Comparison of ENCODE assay signal across 25 mouse cellular contexts in genomic region chr19:33021161-33021560, GRCm38 (mm10).
DNase-seq lines count a peak whose midpoint lies in the region; TF ChIP-seq lines count a peak whose summit lies in the region.
"Had no signal": no experiment of that assay in that cellular context is flagged by ENCODE, and none has a peak within 500 bp of the region (broad histone marks: within the 10 kb centered on the region; RNA-seq: fewer than 3 reads in every experiment).

No protein-coding gene starts in this region.

- H3K36me3 ChIP-seq in kidney, adult 2 months (ENCODE audit: control insufficient read depth, insufficient read depth, low read length) = no peaks in the 10 kb centered on the region
- H3K36me3 ChIP-seq: forebrain, embryonic 10.5 days; G1E; heart, embryonic 15.5 days; hindbrain, embryonic 10.5 days; limb, embryonic 10.5 days; liver, embryonic 15.5 days; lung, embryonic 15.5 days had no signal

- TF ChIP-seq CTCF in gastrocnemius, adult 2 months (IDR thresholded peaks at IDR 0.05) = no peak
- no peak for TF ChIP-seq CTCF in kidney, adult 2 months (conservative IDR thresholded peaks at IDR 0.05; ENCODE audit: insufficient read depth, insufficient read length, low read depth, low read length)

- H3K4me3 ChIP-seq in gastrocnemius, adult 2 months = no peak overlapping the region
- no peak overlapping the region for H3K4me3 ChIP-seq in kidney, adult 2 months (ENCODE audit: insufficient read depth, low read depth, low read length)
- H3K4me3 ChIP-seq: forebrain, embryonic 10.5 days; heart, embryonic 15.5 days; hindbrain, embryonic 10.5 days; limb, embryonic 10.5 days; liver, embryonic 15.5 days; lung, embryonic 15.5 days had no signal

- intact Hi-C loops in gastrocnemius, adult 2 months (cut with DNase I) = no loop called here

- 79% methylated on average over 3 of the region's 3 CpGs for WGBS in kidney, adult 2 months

- peak overlapping the region; percentile 31 for H3K27ac ChIP-seq in gastrocnemius, adult 2 months
- no peak overlapping the region for H3K27ac ChIP-seq in kidney, adult 2 months (ENCODE audit: insufficient read depth, low read depth, low read length)
- H3K27ac ChIP-seq: forebrain, embryonic 10.5 days; heart, embryonic 15.5 days; hindbrain, embryonic 10.5 days; limb, embryonic 10.5 days; liver, embryonic 15.5 days; lung, embryonic 15.5 days; stomach, postnatal 0 days had no signal

- no peaks in the 10 kb centered on the region for H3K27me3 ChIP-seq in kidney, adult 2 months (replicated peaks; ENCODE audit: control insufficient read depth, insufficient read depth, low read length)
- H3K27me3 ChIP-seq: CH12.LX; heart, embryonic 15.5 days; liver, embryonic 15.5 days; lung, embryonic 15.5 days had no signal

- no peaks in the 10 kb centered on the region for H3K4me1 ChIP-seq in kidney, adult 2 months (ENCODE audit: control insufficient read depth, insufficient read depth, low read length)
- H3K4me1 ChIP-seq: heart, embryonic 15.5 days; hindbrain, embryonic 10.5 days; limb, embryonic 10.5 days; liver, embryonic 15.5 days had no signal

- no peak for TF ChIP-seq POLR2A in kidney, adult 2 months (IDR thresholded peaks at IDR 0.05; ENCODE audit: low read depth, low read length)

- peak; percentile 36 for DNase-seq in gastrocnemius, adult 2 months
- no peak for DNase-seq in gastrocnemius, postnatal 10 days
- peak; percentile 12 for DNase-seq in kidney, adult 2 months
- DNase-seq in kidney, postnatal 25 days = no peak
- peak; percentile 21 for DNase-seq in lung, postnatal 10 days
- no peak for DNase-seq in lung, postnatal 25 days (ENCODE audit: low spot score)
- DNase-seq in skeletal muscle tissue, adult 2 months (ENCODE audit: low read depth, low spot score) = peak; percentile 32
- DNase-seq in adrenal gland, postnatal 25 days = no peak
- DNase-seq: adrenal gland, adult 8-10 months; B cell, adult 2 months; cerebellum, adult 9-10 months; kidney, adult 18-20 months; layer of hippocampus, adult 9-11 months; liver; thymus, adult 2 months; thymus, postnatal 4 days had no signal

Comparison
In these comparisons a context has a peak if more than half of its experiments do, and no peak if none do; other contexts are left out.
1. DNase-seq: peak in gastrocnemius, adult 2 months (single experiment), kidney, adult 2 months (single experiment), lung, postnatal 10 days (single experiment) and skeletal muscle tissue, adult 2 months (single experiment); none in gastrocnemius, postnatal 10 days (single experiment), kidney, postnatal 25 days (0 of 2), lung, postnatal 25 days (single experiment) and adrenal gland, postnatal 25 days (single experiment).